Mouse (Mus musculus) kidney, embryonic 15.5 days (tissue): ENCODE data around the gene Pycr1. TPM values are rescaled to one million over a fixed set of nuclear protein-coding genes. Genes with fewer than 3 reads are reported as not detected.

ENCODE experiments used
- microRNA-seq: library from miRNA; unstranded; fragments of <30 nt; microRNA quantifications from one replicate; pipeline ENCODE4, GENCODE M21; 2016
- polyA plus RNA-seq: library from polyadenylated mRNA; unstranded; fragments of >200 nt; fragmentation: Nextera tagmentation; extraction: Ambion mirVana; gene quantifications from 2 replicates; pipeline ENCODE4 v1.2.1, GENCODE M21; 2015

Gene Pycr1
- polyA plus RNA-seq, 1 experiment from 2014 or later, result 29.3 TPM

Small RNA genes lying within 50 kb of the gene (microRNA-seq; reads per million reads assigned to microRNA genes)
- gene Mir6936, result 1.0 reads per million

Other genes with a start within 250 kb of the Pycr1 start
- 33.5 and 34.8 TPM in 2 replicates for gene Nploc4, start 206.1 kb downstream of the Pycr1 start, polyA plus RNA-seq
- not detected in 2 replicates for gene Tspan10, start 201.1 kb downstream of the Pycr1 start, polyA plus RNA-seq
- 0.28 and 0.38 TPM in 2 replicates for gene Pde6g, start 190.3 kb downstream of the Pycr1 start, polyA plus RNA-seq
- gene Oxld1, start 185.7 kb downstream of the Pycr1 start, polyA plus RNA-seq, result 13.1 and 13.8 TPM in 2 replicates
- 40.5 and 41.9 TPM in 2 replicates for gene Ccdc137, start 185.7 kb downstream of the Pycr1 start, polyA plus RNA-seq
- 42.7 and 53.3 TPM in 2 replicates for gene Arl16, start 176.2 kb downstream of the Pycr1 start, polyA plus RNA-seq
- 166 and 172 TPM in 2 replicates for gene Mrpl12, start 159.2 kb downstream of the Pycr1 start, polyA plus RNA-seq
- gene Slc25a10, start 151.9 kb downstream of the Pycr1 start, polyA plus RNA-seq, result 84.6 and 91.9 TPM in 2 replicates
- gene Gcgr, start 113.1 kb downstream of the Pycr1 start, polyA plus RNA-seq, result 2.4 and 2.6 TPM in 2 replicates
- gene Mcrip1, start 94.0 kb downstream of the Pycr1 start, polyA plus RNA-seq, result 199 and 212 TPM in 2 replicates
- 0.49 and 1.4 TPM in 2 replicates for gene Ppp1r27, start 92.6 kb downstream of the Pycr1 start, polyA plus RNA-seq
- 718 and 736 TPM in 2 replicates for gene P4hb, start 70.5 kb downstream of the Pycr1 start, polyA plus RNA-seq
- gene Arhgdia, start 62.1 kb downstream of the Pycr1 start, polyA plus RNA-seq, result 588 and 644 TPM in 2 replicates
- gene Alyref, start 45.4 kb downstream of the Pycr1 start, polyA plus RNA-seq, result 494 TPM in 2 replicates
- gene Anapc11, start 45.3 kb downstream of the Pycr1 start, polyA plus RNA-seq, result 193 and 206 TPM in 2 replicates
- 24.4 and 25.2 TPM in 2 replicates for gene Npb, start 35.3 kb downstream of the Pycr1 start, polyA plus RNA-seq
- gene Pcyt2, start 25.8 kb downstream of the Pycr1 start, polyA plus RNA-seq, result 118 and 140 TPM in 2 replicates
- 32.7 and 33.9 TPM in 2 replicates for gene Sirt7, start 18.5 kb downstream of the Pycr1 start, polyA plus RNA-seq
- gene Mafg, start 10.2 kb downstream of the Pycr1 start, polyA plus RNA-seq, result 32.2 and 35.9 TPM in 2 replicates
- 0.28 and 0.29 TPM in 2 replicates for gene Myadml2, start 4.4 kb upstream of the Pycr1 start, polyA plus RNA-seq
- gene Notum, start 17.4 kb upstream of the Pycr1 start, polyA plus RNA-seq, result 5.2 and 7.7 TPM in 2 replicates
- 127 and 144 TPM in 2 replicates for gene Aspscr1, start 29.2 kb upstream of the Pycr1 start, polyA plus RNA-seq
- 164 and 176 TPM in 2 replicates for gene Cenpx, start 70.0 kb upstream of the Pycr1 start, polyA plus RNA-seq
- 52.9 and 66.0 TPM in 2 replicates for gene Lrrc45, start 70.2 kb upstream of the Pycr1 start, polyA plus RNA-seq
- 27.6 and 31.0 TPM in 2 replicates for gene Rac3, start 77.7 kb upstream of the Pycr1 start, polyA plus RNA-seq
- gene Dcxr, start 83.5 kb upstream of the Pycr1 start, polyA plus RNA-seq, result 31.9 and 32.1 TPM in 2 replicates
- 2.4 and 3.4 TPM in 2 replicates for gene Cbr2, start 88.3 kb upstream of the Pycr1 start, polyA plus RNA-seq
- 3.8 and 6.1 TPM in 2 replicates for gene Hmga1b, start 119.0 kb upstream of the Pycr1 start, polyA plus RNA-seq
- gene Rfng, start 140.4 kb upstream of the Pycr1 start, polyA plus RNA-seq, result 36.5 and 39.9 TPM in 2 replicates
- 200 and 215 TPM in 2 replicates for gene Gps1, start 140.5 kb upstream of the Pycr1 start, polyA plus RNA-seq
- 74.2 and 87.2 TPM in 2 replicates for gene Dus1l, start 152.6 kb upstream of the Pycr1 start, polyA plus RNA-seq
- 44.1 and 51.8 TPM in 2 replicates for gene Fasn, start 180.8 kb upstream of the Pycr1 start, polyA plus RNA-seq